Mouse (Mus musculus): ENCODE measurements around the gene Usp12.

Usp12 gene

DNA sequence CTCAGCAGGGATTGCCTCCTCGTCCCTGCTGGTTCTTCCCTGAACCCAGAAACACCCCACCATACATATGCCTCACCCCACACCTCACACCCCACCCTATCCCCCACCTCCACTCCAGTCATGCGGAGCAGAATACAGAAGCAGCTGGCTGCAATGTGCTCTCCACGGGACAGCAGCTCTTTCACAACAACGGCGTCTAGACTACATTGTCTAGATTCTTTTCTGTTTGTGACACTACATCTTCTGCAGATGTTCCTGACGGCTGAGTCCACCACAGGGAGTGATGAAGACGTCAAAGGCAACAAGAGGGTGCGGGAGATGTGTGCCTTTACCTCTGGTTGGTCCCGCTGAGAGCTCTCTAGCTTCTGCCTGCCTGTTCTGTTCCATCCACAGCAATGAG, 3.2 kb upstream of the Usp12 start:
- peak; percentile 21 for DNase-seq (ENCODE audit: low read depth)

DNA sequence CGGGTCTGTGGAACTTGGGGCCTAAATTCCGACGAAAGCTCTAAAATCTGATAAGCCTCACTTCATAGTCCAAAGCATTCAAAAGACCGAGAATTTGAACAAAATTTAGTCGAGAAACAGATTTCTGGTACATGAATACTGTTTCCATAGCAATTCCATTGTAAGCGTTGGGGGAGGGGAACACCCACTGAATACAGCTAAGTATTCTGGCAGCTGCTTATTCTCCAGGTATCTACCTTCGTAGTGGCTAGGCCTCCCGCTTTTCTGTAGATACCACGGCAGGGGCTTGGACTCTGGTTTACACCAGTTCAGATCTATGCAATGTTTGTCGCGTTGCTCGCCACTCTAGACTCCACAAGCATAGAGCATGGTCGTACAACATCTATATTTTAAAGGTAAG, 922 bp upstream of the Usp12 start:
- no peak for DNase-seq (ENCODE audit: low read depth)

DNA sequence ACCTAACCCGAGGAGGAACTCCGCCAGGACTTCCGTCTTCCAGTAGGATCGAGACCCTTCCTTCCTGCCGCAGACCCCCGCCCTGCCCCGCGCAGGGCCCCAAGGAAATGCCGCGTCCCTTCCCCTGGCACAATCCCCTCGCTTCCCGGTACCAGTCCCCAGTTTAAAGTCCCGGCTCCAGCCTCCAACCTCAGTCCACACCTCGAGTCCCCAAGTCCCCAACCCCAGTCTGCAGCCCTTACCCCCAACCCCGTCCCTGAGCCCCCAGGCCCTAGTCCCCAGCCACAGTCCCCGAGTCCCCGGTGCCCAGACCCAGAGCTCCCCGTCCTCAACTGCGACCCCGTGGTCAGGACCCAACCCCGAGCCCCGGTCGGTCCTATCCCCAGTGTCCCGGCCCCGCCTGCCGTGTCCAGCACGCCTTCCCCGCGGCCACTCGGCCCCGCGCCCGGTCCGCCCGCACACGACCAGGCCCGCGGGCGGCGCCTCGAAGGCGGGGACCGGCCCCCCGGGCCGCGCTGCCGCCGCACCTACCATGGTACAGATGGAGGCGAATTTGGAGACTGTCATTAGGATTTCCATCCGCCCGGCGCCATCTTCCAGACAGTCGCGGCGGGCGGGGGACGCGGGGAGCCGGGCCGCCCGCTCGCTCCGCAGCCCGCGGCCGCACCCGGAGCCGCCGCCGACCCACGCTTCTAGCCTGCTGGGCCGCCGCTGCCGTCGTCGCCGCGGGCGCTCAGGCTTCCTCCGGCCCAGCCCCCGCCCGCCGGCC, 538 bp downstream of the Usp12 start:
- no peak for DNase-seq (ENCODE audit: low read depth)

DNA sequence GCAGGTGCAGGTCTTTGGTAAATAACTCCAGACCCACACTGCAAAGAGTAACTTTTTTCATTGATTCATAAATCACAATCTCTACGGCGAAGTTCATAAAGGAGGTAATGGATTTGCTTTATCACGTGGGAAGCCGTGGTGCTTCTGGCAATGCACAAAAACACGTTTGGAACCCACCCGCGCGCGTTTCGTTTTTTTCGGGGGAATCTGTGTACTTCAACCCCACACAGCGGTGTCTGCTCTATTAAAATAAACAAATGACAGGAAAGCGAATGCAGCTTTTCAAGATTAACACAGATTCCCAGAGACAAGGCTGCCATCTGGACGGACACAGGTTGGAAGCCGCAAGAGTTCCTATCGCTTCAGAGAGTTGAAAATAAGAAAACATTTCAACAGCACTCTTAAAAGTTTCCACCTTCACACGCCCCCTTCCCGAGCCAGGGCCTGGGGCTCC, 1.1 kb downstream of the Usp12 start:
- peak; percentile 29 for DNase-seq (ENCODE audit: low read depth)

DNA sequence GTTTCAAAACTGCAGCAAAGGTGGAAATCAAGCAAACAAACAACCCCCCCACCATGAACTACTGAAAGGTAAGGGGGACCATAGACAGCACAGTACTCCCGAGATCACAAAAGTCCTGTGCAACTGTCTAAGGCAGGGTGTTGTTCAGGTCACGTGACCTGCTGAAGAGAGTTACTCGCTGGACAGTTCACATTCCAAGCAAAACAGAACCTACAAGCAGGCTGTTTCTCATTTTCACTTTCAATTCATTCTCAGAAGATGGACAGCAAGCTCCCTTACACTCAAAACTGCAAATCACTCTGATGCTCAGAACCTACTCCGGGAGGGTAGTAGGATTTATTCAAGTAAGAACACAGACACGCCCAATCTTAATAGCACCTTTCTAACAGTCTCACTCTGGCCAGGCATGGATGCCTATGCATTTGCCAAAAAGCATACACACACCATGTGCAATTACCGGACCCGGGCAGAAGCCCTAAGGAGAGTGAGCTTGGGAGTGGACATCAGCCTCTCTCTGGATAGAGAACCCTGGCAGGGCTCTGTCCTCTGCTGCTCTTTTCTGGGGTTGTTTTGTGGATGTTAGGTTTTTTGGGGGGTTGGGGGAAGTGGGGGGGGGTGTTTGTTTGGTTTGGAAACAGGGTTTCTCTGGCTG, 2.5 kb downstream of the Usp12 start:
- DNase-seq (ENCODE audit: low read depth): peak; percentile 68

DNA sequence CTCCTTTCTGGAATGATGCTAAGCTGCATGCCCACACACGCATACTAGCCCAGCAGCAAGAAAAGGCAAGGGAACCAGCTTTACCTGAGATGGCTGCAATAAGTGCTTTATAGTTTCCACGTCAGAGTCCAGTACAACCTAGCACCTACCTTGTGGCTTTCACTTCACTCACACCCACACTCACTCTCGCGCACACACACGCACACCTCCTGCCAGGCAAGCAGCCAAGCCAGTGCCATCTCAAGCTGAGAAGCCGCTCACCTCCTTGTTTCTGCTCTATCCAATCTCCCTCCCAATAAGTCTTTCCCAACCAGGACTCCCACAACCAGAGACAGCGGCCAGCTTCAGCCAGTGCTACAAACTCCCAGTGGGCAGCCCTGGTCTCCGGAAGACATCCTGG, 3.9 kb downstream of the Usp12 start:
- DNase-seq (ENCODE audit: low read depth): no peak

DNA sequence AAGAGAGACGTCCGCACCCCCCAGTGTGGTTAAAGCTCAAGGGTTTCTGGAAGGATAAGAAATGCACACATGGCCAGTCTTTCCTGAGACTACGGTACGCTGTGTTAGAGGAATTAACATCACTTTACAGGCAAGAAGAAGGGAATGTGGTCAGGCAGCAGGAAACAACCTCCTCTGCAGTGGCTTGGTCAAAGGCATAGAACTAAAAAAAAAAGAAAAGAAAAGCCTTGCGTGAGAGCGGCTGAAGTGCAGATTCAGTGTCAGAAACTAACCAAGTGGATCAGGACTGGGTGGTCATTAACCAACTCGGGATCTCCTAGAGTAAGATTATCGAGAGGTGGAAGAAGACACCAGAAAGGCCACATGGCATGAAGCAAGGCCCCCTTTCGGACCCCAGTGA, 5.4 kb downstream of the Usp12 start:
- DNase-seq (ENCODE audit: low read depth): no peak

DNA sequence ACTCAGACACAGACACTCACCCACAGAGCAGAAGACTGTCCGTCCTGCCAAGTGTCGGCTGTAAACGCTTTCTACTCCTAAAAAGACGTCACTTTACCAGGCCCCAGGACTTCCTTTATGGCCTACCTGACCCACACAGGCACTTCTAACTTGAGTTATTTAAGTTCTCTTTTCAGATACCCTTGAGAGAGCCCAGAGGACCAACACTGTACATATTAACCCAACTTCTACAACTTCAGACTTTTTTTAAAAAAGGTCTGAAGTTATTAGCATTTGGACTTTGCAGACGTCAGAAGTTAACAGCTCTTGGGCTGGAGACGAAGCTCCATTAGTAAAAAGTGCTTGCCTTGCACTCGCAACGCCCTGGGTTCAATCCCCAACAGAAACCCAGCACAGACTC, 8.7 kb downstream of the Usp12 start:
- no peak for DNase-seq (ENCODE audit: low read depth)

DNA sequence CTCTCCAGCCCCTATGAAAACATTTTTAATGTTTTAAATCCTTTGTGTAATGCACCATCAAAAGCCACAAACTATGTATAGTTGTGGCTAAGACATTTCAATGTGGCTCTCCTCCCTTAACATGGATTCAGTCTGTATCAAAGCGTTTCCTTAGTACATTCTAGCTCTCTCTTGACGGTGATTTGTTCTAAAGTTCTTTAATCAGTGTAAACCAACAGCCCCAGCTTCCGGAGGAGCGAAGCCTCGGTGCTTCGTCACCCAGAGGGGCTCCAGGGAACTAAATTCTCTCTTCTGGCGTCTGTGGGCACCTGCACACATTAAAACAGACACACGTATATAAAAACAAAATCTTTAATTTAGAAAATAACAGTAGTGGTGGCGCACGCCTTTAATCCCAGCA, 10.9 kb downstream of the Usp12 start:
- no peak for DNase-seq (ENCODE audit: low read depth)

DNA sequence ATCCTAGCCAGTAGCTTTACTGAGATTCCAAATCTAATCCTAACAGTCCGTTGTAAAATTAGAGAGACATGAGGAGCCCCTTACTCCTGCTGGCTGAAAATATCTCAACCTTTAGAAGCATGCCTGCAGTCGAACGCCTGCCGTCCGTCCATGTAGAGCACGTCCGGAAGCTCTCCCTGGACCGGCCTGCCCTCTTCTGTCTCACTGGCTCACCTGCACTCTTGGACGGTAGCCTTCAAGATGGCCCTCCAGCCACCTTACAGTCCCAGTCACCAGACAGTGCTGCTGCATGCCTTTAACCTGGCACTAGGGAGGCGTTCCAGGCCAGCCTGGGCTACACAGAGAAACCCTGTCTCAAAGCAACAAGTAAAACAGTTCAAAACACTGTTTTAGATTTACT, 11.5 kb downstream of the Usp12 start:
- no peak for DNase-seq (ENCODE audit: low read depth)

DNA sequence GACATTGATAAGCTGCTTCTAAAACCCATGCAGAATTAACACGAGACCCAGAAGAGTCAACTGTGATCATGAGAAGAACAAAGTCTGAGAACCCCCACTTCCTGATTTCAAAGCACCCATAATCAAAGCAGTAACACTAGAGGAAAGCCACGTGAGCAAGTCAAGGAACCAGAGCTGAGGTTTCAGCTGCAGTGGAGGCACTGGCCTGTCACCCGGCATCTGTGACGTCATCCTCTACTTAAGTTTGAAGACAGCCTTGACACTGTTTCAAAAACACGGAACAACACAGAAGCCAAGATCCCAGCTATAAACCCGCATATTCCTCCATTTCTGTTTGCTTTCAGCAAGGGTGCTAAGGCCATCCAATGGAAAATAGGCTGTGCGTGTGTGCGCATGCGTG, 13.1 kb downstream of the Usp12 start:
- DNase-seq (ENCODE audit: low read depth): no peak

DNA sequence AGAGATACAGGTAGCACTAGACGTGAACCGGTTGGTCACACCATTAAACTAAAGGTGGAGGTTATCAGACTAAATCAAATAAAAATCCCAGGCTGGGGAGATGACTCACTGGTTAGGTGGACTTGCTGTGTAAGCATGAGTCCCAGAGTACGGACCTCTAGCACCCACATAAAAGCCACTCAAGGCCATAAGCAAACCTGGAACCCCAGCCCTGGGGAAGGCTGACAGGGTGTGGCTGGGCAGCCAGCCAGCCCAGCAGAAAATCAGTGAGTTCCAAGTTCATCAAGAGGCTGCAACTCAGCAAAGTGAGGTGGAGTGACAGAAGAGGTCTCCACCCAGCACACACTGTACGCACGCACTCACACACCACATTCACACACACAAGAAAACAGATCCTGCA, 14.9 kb downstream of the Usp12 start:
- peak; percentile 27 for DNase-seq (ENCODE audit: low read depth)

DNA sequence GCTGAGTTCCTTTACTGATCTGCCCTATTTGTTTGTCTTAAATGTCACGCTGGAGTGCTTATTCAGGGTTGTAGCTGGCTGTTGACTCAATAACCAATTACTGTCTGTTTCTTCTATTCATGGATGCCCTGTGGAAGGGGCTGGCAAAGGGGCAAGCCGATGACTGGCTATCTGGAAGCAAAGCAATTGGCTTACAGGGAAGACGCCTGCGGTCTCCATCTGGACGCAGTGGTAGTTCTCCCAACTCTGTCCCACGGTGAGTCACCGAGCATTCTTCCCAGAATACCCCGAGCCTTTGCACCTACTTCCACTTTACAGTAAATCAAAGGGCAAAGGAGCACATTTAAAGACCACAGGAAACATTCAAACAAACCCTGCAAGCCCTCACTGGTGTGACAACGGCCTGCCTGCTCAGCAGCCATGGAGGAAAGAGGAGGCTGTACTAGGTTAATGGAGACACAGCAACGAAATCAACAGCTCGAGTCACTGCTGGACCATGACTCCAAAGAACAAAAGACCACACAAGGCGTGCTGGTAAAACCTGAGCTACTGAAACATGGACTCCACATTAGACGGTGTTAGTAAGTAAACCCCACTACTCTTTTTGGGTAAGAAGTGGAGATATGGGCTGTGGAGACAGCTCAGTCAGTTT, 17.7 kb downstream of the Usp12 start:
- DNase-seq (ENCODE audit: low read depth): peak; percentile 53

DNA sequence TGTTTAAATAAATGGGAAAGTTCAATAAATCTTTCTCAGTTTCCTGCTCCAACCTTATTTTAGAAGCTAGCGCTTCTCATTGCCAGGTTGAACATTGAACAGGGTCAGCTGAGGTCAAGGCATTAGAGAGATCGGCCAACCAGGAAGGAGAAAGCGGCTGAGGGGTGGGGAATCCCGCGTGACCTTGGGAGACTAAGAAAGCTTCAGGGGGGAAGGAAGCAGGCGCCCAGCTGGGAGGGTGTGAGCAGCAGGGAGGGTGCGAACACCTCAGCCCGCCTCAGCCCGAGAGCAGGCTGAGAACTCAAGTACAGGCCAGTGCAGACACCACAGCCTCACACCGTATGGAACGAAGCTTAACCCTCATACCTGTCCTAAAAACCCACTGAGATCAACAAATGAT, 22.8 kb downstream of the Usp12 start:
- no peak for DNase-seq (ENCODE audit: low read depth)

DNA sequence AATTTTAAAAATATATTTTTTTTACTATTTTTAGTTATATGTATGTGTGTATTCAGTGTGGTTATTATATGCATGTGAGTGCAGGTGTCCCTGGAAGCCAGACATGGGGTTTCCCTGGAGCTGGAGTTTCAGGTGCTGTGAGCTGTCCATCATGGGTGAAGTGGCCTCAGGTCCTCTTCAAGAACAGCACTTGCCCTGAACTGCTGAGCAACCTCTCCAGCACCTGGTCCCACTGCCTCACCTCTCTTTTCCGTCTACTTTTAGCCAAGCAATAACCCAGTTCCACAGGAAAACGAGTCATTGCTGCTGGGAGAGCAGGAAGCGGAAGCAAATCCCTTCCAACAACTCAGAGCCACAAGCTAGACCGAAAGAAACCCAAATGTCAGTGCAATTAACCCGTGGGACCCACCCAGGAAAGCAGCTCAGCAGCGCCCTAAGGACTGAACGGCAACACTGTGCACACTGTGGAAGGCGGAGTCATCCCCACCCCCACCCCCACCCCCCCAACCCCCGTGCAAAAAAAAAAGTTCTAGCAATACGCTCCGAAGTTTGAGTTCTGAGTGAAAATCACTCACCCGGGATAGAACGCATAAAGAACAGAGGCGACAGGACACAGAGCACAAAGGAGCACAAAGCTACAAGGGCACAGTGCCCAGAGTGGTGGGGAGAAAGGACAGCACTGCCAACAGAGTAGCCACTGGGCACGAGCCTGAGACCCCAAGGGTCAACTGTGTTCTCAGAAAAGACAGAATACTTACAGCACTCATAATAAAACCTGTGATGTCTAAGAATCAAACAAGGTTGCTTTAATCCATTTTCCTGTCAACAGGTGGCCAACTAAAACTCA, 24.6 kb downstream of the Usp12 start:
- no peak for DNase-seq (ENCODE audit: low read depth)

DNA sequence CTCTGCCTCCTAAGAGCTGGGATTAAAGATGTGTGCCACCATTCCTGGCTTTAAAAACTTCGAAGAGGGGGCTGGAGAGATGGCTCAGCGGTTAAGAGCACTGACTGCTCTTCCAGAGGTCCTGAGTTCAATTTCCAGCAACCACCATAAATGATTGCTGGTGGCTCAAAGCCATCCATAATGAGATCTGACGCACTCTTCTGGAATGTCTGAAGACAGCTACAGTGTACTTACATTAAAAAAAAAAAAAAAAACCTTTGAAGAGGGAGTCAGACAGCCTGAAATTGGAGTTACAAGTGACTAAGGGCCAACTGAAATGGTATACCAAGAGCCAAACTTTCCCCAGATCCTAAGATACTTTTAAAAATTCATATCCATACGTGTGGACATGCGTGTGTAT, 29.0 kb downstream of the Usp12 start:
- DNase-seq (ENCODE audit: low read depth): peak; percentile 78

DNA sequence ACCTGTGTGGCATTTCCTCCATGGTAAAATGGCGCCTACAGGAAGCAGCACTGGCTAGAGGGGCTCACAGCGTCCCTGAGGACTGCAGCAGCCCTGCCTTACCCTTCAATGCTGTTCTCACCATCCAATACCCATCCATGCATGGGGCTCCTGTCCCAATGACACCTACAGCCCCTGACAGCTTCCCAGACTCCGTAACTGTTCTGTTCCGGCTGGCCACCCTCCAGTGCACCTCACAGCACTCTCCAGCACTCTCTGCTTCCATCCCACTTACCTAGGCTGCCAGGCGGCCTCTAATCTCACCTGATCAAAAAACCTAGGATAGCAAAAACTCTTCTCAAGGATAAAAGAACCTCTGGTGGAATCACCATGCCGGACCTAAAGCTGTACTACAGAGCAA, 35.6 kb downstream of the Usp12 start:
- no peak for DNase-seq (ENCODE audit: low read depth)

DNA sequence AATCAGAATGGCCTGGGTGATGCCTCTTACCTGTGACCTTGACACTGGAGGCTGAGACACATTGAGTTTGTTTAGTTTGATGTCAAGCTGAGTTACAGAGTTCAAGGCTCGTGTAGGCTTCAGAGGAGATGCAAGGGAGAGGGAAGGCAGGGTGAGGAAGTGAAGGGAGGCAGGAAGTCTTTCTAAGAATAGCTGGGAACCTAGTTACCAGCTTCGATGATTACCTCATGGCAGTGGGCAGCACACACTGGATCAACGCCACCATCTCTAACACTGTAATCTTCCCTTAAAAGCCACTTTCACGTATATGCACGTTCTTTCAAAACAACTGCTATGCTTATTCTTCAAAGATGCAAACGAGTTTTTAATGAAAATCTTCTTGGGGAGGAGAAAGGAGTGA, 36.9 kb downstream of the Usp12 start:
- peak; percentile 20 for DNase-seq (ENCODE audit: low read depth)

DNA sequence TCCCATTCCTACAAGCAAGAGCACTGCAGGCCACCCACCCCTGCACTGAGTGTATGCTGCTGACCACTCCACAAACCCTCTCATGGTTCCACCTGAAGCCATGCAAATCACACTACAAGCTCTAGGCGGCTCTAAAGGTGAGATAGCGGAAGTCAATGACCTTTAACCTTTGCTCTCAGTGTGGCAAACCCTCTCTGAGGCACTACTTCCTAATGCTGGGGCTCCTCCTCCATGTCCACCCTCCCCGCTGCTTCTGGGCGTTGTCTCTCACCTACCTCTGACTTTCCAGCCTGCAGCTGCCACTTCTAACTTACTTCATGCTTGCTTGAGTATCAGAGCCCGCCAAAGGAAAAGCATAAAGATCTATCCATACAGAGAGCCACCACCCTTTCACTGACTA, 37.5 kb downstream of the Usp12 start:
- no peak for DNase-seq (ENCODE audit: low read depth)

DNA sequence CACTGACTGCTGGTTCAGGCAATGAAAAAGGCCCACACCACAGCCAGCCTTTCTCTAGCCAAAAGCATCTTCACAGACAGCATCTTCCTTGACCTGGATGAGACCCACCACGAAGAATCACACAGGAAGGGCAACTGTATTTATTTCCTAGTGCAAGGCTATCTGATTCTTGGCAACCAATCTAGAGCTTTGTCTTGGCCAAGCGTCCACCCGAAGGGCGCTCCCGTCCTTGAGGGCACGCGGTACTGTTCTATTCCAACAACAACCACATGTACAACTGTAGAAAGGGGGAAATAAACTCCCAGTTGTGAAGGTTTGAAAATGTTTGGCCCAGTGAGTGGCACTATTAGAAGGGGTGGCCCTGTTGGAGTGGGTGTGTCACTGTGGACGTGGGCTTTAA, 41.6 kb downstream of the Usp12 start:
- no peak for DNase-seq (ENCODE audit: low read depth)

DNA sequence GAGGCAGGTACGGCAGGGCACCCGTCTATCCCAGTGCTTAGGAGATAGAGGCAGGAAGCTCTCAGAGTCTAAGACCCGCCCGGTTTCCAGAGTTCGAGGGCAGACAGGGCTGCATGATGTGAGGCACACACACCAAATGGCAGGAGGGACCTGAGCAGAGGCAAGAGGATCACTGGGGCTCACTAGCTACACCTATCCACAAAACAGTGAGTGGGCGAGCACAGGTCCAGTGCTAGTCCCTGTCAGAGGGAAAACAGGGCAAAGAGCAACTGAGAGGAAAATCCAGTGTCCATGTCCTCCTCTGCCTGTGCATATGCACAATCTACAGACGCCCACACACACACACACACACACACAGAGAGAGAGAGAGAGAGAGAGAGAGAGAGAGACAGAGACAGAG, 43.8 kb downstream of the Usp12 start:
- DNase-seq (ENCODE audit: low read depth): no peak

DNA sequence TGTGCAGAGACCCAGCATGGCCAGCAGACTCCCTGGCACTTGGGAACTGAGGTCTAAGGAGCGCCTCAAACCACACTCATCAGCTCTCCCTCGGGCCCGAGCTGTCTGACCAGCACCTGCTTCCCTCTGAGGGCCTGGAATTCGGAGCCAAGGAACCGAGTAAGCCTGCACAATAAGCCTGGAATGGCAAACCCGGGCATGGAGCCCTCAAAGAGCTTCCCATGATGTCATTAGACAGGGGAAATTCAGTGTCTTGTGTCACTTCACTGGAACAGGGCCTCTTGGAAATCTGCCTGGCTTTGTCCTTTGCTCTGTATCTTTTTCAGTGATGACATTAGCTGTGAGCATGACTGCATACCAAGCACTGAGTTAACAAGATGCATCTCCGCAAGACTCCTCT, 44.5 kb downstream of the Usp12 start:
- DNase-seq (ENCODE audit: low read depth): no peak

DNA sequence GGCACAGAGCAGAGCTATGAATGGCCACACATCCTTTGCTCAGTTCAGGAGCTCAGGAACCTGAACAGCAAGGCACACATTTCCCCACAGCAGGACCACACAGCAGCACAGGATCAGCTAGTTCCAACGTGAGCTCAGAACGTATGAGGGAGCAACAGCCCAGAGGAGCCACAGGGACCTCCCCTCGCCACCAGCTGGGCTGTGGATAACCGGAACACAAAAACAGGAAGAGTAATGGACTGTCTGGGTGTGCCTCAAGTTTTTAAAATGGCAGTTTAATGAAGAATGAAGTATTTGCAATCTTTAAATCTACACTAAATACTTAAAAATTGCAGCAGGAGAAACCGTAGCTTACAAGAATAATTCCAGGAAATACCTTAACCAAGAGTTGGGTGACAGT, 44.9 kb downstream of the Usp12 start:
- no peak for DNase-seq (ENCODE audit: low read depth)
